Mouse (Mus musculus): Measurements from ENCODE around the gene 1700067K01Rik.

DNA sequence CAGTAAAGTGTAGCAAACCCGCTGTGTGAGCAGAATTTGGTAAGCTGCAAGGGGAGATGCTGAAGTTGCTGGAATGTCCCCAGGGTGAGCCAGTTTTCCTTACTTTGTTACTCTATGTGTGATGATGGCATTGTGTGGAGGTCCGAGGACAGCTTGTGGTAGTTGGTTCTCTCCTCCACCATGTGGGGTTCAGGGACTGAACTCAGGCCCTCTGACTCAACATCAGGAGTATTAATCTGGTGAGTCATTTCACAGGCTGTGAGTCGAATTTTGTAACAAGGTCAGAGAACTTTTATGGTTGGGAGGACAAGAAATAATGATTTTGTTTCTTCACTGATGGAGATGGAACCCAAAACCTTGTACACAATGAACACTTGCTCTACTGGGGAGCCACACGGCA lies 31.5 kb downstream of the 1700067K01Rik start:
- TF ChIP-seq CTCF (IDR thresholded peaks at IDR 0.05; ENCODE audit: insufficient read depth, low read depth, low read length) = no peak
- TF ChIP-seq POLR2A (IDR thresholded peaks at IDR 0.05; ENCODE audit: insufficient read depth, low read depth, low read length) = no peak

Data from olfactory bulb, adult 2 months (tissue).